Mouse (Mus musculus): Measurements from ENCODE around the gene Gm44965.

Gm44965 gene

DNA sequence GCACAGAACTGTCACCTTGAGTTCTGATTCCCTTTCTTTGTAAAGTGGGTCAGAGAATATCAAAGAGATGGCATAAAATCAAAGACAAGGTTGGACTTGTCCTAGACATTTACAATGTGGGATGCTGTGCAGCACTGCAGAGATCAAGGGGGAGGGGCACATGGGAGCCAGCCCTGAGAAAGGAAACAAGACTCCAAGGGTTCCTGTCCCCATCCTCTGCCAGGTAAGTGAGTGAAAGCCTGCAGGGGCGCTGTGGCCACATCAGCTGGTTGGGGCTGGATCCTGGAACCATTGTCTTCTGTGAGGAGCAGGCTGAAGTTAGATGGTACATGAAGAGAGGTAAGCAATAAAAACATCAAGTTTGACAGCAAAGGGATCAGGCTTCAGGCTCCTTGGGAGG, 29.7 kb downstream of the Gm44965 start:
- DNase-seq (ENCODE audit: low read depth, low spot score): no peak

- no peak for DNase-seq (ENCODE audit: low read depth, low spot score)
These were observed 32.7 kb downstream of the Gm44965 start, which contains the start of gene AI854703 for GRCm38 (mm10) chr6:48626464-48626863. AI854703 (plus strand) TSS chr6:48626764.

DNA sequence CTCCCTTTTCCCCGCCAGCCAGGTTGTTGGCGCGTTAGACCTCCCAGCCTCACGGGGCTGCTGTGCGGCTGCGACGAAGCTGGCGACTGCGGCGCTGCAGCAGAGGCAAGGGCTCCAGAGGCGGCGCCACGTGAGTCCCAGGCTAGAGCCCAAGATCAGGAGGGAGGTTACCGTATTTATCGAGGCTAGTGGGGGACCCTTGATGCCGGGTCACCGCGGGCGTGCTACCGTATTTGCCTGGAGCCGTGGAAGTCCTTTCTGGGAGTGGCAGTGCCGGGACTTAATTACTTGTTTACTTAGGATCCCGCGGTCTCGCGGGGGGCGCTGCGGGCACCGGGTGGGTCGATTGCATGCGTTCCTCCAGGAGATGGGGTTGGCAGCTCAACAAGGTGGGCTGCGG, 33.2 kb downstream of the Gm44965 start:
- no peak for DNase-seq (ENCODE audit: low read depth, low spot score)

DNA sequence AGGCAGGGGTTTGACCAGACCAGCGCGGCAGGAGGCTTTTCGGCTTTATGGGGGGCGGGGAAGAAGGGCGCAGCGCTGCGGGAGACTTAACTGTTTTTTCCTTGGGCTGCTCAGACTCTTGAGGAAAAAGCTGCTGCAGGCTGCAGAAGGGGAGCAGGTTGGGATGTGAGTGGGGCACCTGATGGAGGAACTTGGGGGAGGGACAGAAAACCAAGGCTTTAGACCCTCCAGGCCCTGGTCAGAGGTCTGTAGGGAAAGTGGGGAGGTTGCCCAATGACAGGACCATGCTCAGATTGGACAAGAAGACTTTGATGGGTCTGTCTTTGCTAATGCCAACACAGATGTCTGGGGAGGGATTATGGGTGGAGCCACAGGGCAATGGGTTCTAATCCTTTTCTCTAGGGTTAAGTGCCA, 33.8 kb downstream of the Gm44965 start:
- DNase-seq (ENCODE audit: low read depth, low spot score): no peak

GRCm38 (mm10) chr6:48628377-48628776, 34.6 kb downstream of the Gm44965 start:
- DNase-seq (ENCODE audit: low read depth, low spot score): no peak

DNA sequence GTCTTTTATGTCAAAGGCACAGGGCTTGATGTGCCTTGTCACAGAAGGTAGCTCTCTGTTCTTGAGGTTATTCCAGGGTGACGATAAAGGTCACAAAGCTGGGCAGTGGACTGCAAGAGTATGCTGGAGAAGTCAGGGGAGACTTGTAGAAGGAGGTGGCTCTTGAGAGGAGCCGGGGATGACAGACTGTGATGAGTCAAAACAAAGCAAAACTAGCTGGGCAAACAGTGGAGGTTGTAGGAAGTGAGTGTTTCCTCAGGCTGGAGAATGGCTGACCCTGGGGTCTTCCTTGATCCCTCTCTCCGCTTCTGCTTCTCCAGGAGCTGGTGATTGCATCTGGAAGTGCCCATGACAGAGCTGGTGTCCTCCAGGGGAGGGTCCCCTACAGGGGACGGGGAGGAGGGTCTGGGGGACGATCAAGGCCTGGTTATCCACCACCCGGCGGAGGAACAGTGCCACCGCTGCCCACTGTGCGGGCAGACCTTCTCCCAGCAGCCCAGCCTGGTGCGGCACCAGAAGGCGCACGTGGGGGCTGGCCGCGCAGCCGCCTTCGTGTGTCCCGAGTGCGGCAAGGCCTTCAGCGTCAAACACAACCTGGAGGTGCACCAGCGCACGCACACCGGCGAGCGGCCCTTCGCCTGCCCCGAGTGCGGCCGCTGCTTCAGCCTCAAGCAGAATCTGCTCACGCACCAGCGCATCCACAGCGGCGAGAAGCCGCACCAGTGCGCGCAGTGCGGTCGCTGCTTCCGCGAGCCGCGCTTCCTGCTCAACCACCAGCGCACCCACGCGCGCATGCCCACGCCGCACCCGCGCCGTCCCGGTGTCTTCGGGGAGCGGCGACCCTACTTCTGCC, 35.3 kb downstream of the Gm44965 start:
- DNase-seq (ENCODE audit: low read depth, low spot score): no peak

- no peak for DNase-seq (ENCODE audit: low read depth, low spot score)
These were observed 35.9 kb downstream of the Gm44965 start for GRCm38 (mm10) chr6:48629661-48630034.

- DNase-seq (ENCODE audit: low read depth, low spot score): no peak
These were observed 37.1 kb downstream of the Gm44965 start for GRCm38 (mm10) chr6:48630831-48631230.

- DNase-seq (ENCODE audit: low read depth, low spot score): no peak
These were observed 41.4 kb downstream of the Gm44965 start for GRCm38 (mm10) chr6:48635105-48635504.

- no peak for DNase-seq (ENCODE audit: low read depth, low spot score)
These were observed 42.8 kb downstream of the Gm44965 start for GRCm38 (mm10) chr6:48636515-48636914.

GRCm38 (mm10) chr6:48637811-48638500, 44.2 kb downstream of the Gm44965 start:
- DNase-seq (ENCODE audit: low read depth, low spot score): no peak

GRCm38 (mm10) chr6:48638553-48638952, 44.8 kb downstream of the Gm44965 start:
- no peak for DNase-seq (ENCODE audit: low read depth, low spot score)

DNA sequence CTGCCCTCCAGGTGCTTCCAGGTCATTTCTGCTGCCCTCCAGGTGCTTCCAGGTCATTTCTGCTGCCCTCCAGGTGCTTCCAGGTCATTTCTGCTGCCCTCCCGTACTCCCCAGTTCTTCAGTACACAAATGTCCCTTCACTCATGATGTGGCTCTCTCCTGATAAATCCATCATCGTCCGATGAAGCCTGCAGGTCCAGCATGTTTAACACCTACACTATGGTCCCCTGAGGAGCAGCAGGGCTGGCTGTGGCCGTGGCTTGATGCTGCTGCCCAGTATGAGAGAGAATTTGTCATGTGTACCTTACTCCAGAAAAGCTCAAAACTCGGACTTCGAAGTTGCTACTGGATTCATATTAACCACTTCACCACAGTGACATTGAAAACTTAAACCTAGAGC, 47.6 kb downstream of the Gm44965 start:
- no peak for DNase-seq (ENCODE audit: low read depth, low spot score)

DNA sequence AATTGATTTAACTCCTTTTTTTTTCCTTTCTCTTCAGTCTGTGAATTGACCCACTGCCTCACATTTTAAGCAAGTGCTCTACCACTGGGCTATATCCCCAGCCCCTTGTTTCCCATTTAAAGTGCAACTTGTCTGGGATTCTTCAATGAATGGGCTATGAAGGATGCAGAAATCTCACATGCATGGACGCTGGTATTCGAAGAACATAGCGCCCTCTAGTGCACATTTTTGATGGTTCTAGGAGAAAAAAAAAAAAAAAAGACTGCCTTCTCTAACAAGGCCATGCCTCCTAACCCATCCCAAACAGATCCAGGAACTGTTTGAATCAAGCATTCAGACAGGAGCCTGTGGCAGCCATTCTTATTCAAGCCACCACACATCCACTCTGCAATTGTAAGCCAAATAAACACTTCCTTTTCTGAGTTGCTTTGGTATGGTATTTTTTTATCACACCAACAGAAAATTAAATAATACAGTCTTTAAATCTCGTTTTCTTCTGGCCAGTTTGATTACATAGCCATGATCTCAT, 49.1 kb downstream of the Gm44965 start:
- DNase-seq (ENCODE audit: low read depth, low spot score): no peak

DNA sequence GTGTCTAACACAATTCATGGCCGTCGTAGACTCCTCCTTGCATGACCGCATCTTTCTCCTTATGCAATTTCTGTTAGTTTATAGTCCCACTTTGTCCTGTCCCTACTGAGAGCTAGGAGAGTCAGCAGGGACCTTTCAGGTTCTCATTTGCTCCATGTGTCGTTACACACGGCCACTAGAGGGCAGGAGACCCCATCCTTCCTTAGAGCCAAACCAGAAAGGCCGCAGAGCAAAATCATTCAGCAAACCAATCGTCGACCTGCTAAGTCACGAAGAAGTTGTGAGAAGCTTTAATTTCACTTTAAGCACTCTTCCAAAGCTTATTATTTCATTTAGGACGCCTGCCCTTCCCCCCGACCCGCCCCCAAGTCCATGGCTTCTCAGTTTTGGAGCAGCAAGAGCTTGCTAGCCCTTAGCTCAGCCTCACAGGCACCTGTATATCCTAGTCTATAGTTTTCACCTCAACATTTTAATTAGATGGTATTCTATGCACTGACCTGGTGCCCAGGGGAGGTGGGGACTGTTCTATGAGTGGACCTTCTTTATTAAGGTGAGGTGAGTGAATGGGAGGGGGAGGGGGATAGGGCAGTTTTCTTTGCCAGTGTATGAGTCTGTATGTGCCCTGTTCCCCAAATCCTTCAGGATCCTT, 52.0 kb downstream of the Gm44965 start:
- DNase-seq (ENCODE audit: low read depth, low spot score): no peak

DNA sequence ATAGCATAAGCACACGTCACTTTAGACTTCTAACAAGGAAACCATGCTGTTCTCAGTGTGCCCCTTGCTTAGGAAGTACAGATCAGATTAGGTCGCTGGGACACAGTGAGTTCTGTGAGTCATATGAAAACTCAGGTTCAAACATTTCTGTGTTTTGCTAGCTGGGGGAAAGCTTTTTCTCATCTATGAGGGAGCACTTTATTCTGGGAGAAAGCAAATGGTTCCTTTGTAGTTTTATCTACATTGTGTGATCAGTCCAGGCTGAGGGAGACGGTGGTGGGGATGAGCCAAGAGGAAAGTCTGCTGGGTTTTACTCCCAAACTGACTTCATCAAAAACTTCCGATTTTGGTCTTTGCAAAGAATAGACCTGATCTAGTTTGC, 52.6 kb downstream of the Gm44965 start:
- DNase-seq (ENCODE audit: low read depth, low spot score): no peak

DNA sequence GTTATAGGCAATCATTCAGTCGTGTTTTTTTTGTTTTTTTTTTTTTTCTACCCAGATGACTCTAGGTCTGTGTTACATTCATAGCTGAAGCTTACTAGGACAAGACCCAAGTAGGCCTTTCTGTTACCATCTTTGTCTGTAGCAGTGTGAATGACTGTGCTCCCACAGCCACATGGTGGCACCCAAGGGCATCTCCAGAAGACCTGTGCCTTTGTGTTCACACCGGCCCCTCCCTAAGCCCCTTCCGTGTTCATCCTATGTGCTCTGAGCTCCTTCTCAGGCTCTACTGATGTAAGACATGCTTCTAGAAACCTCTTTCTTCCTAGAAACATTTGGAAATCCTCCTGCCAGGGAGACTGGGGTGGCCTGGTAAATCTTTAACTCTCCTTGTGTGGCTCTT, 53.3 kb downstream of the Gm44965 start, which contains the start of gene Gimap8:
Gene Gimap8 (plus strand): TSS at position 240 of the 400 bp plus-strand sequence.
- DNase-seq (ENCODE audit: low read depth, low spot score): no peak

DNA sequence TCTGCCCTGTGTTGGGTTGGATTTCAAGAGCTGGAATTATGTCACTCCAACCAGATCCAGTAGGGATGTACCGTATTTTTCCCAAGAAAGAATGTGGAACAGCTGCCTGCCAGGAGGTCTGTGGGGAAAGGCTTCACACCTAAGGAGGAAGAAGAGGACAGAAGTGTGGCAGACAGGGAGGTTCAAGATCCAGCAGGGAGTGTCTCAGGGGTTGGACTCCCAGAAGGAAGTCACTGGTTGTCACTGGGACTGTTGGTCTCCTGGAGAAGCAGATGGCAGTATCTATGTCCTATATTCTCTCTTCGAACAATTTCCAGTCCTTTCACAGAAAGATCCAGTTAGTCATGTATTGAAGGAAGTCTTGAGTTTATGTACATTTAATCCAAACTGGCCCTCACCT, 53.9 kb downstream of the Gm44965 start:
- no peak for DNase-seq (ENCODE audit: low read depth, low spot score)

GRCm38 (mm10) chr6:48648779-48649178, 55.0 kb downstream of the Gm44965 start:
- DNase-seq (ENCODE audit: low read depth, low spot score): no peak

- no peak for DNase-seq (ENCODE audit: low read depth, low spot score)
These were observed 56.3 kb downstream of the Gm44965 start for GRCm38 (mm10) chr6:48650041-48650440.

- no peak for DNase-seq (ENCODE audit: low read depth, low spot score)
These were observed 65.0 kb downstream of the Gm44965 start for GRCm38 (mm10) chr6:48658721-48659120.

- DNase-seq (ENCODE audit: low read depth, low spot score): no peak
These were observed 71.0 kb downstream of the Gm44965 start for GRCm38 (mm10) chr6:48664750-48665149.
